In genomic region chr14:81508934-81509333, GRCm38 (mm10) we compare ENCODE assay signal across 28 mouse cellular contexts.
"Had no signal": no experiment of that assay in that cellular context is flagged by ENCODE, and none has a peak within 500 bp of the region (broad histone marks: within the 10 kb centered on the region; RNA-seq: fewer than 3 reads in every experiment).

No protein-coding gene starts in this region.

- H3K27ac ChIP-seq: limb, embryonic 10.5 days; limb, embryonic 12.5 days; limb, embryonic 13.5 days; limb, embryonic 15.5 days; liver, embryonic 12.5 days; liver, embryonic 13.5 days; liver, embryonic 14.5 days; liver, embryonic 15.5 days; lung, embryonic 15.5 days; macrophage; midbrain, embryonic 10.5 days; midbrain, embryonic 12.5 days; midbrain, embryonic 13.5 days; midbrain, embryonic 15.5 days; neural tube, embryonic 12.5 days had no signal

- DNase-seq: left cerebral cortex, postnatal 4 days; liver; liver, embryonic 13.5 days; liver, postnatal 0 days; lung, adult 18-20 months; lung, adult 2 months; lung, embryonic 14.5 days; lung, postnatal 10 days; lung, postnatal 14 days; lung, postnatal 36 days; lung, postnatal 4 days; midbrain, embryonic 14.5 days had no signal

- H3K9me3 ChIP-seq: limb, embryonic 10.5 days; limb, embryonic 12.5 days; limb, embryonic 13.5 days; limb, embryonic 15.5 days; liver, embryonic 12.5 days; liver, embryonic 13.5 days; liver, embryonic 15.5 days; lung, embryonic 15.5 days; megakaryocyte, embryonic 14.5 days; midbrain, embryonic 10.5 days; midbrain, embryonic 12.5 days; midbrain, embryonic 13.5 days; midbrain, embryonic 15.5 days; neural tube, embryonic 12.5 days had no signal

- H3K27me3 ChIP-seq: limb, embryonic 12.5 days; limb, embryonic 13.5 days; limb, embryonic 15.5 days; liver, embryonic 12.5 days; liver, embryonic 13.5 days; liver, embryonic 15.5 days; lung, embryonic 15.5 days; megakaryocyte, embryonic 14.5 days; midbrain, embryonic 12.5 days; midbrain, embryonic 13.5 days; midbrain, embryonic 15.5 days; neural tube, embryonic 12.5 days had no signal

- H3K9ac ChIP-seq: limb, embryonic 12.5 days; limb, embryonic 13.5 days; limb, embryonic 15.5 days; liver, embryonic 12.5 days; liver, embryonic 13.5 days; liver, embryonic 14.5 days; liver, embryonic 15.5 days; liver, postnatal 0 days; lung, embryonic 14.5 days; lung, embryonic 15.5 days; midbrain, embryonic 12.5 days; midbrain, embryonic 13.5 days; midbrain, embryonic 15.5 days; neural tube, embryonic 12.5 days had no signal

- H3K4me1 ChIP-seq: limb, embryonic 10.5 days; limb, embryonic 12.5 days; limb, embryonic 13.5 days; limb, embryonic 15.5 days; liver, embryonic 12.5 days; liver, embryonic 13.5 days; liver, embryonic 15.5 days; lung, embryonic 15.5 days; megakaryocyte, embryonic 14.5 days; midbrain, embryonic 10.5 days; midbrain, embryonic 12.5 days; midbrain, embryonic 13.5 days; midbrain, embryonic 15.5 days; neural tube, embryonic 12.5 days had no signal

- H3K4me3 ChIP-seq: limb, embryonic 10.5 days; limb, embryonic 12.5 days; limb, embryonic 13.5 days; limb, embryonic 15.5 days; liver, embryonic 12.5 days; liver, embryonic 13.5 days; liver, embryonic 15.5 days; lung, embryonic 15.5 days; megakaryocyte, embryonic 14.5 days; midbrain, embryonic 10.5 days; midbrain, embryonic 12.5 days; midbrain, embryonic 13.5 days; midbrain, embryonic 15.5 days; myocyte; neural tube, embryonic 12.5 days had no signal

- H3K36me3 ChIP-seq: limb, embryonic 10.5 days; limb, embryonic 12.5 days; limb, embryonic 13.5 days; limb, embryonic 15.5 days; liver, embryonic 12.5 days; liver, embryonic 13.5 days; liver, embryonic 15.5 days; lung, embryonic 15.5 days; midbrain, embryonic 10.5 days; midbrain, embryonic 12.5 days; midbrain, embryonic 13.5 days; midbrain, embryonic 15.5 days; neural tube, embryonic 12.5 days had no signal
